Mouse (Mus musculus): ENCODE results near the gene Camkk2. TPM values are rescaled to one million over a fixed set of nuclear protein-coding genes. Genes with fewer than 3 reads are reported as not detected.

Camkk2 gene
- polyA plus RNA-seq, 1 experiment from 2014 or later = 57.2 TPM

GRCm38 (mm10) chr5:122805503-122805902 lies 26.3 kb upstream of the Camkk2 start:
- Histone ChIP-seq H3K4me1 (replicated peaks; ENCODE audit: control insufficient read depth, insufficient read depth, low read length) (no peaks in the 10 kb centered on the region), H3K36me3 (replicated peaks; ENCODE audit: control insufficient read depth, insufficient read depth) (peaks cover 100% of the 10 kb centered on the region), H3K9ac (no peak overlapping the region), H3K9me3 (ENCODE audit: control insufficient read depth, low read length) (no peaks in the 10 kb centered on the region), H3K27me3 (ENCODE audit: control insufficient read depth, insufficient read depth, low read length) (no peaks in the 10 kb centered on the region), H3K4me2 (replicated peaks) (no peak overlapping the region), H3K27ac (no peak overlapping the region), H3K4me3 (replicated peaks; ENCODE audit: low read length) (no peak overlapping the region)
- DNase-seq (ENCODE audit: low spot score) (no peak), ATAC-seq (ENCODE audit: low FRiP score) (no peak)
- 64% methylated on average over 3 of the region's 3 CpGs for WGBS

- DNase-seq (ENCODE audit: low spot score) (no peak), ATAC-seq (ENCODE audit: low FRiP score) (no peak)
- H3K27me3 ChIP-seq (ENCODE audit: control insufficient read depth, insufficient read depth, low read length) = no peaks in the 10 kb centered on the region
- H3K36me3 ChIP-seq (replicated peaks; ENCODE audit: control insufficient read depth, insufficient read depth) = peaks cover 100% of the 10 kb centered on the region
- H3K9ac ChIP-seq = no peak overlapping the region
- H3K4me3 ChIP-seq (replicated peaks; ENCODE audit: low read length) = no peak overlapping the region
- peaks cover 6% of the 10 kb centered on the region; the same call in 1 of the 2 replicates for H3K4me1 ChIP-seq (replicated peaks; ENCODE audit: control insufficient read depth, insufficient read depth, low read length)
- H3K27ac ChIP-seq = no peak overlapping the region
- H3K4me2 ChIP-seq (replicated peaks) = no peak overlapping the region
- 63% methylated on average over 9 of the region's 9 CpGs for WGBS
- H3K9me3 ChIP-seq (ENCODE audit: control insufficient read depth, low read length) = no peaks in the 10 kb centered on the region
Observed at GRCm38 (mm10) chr5:122802706-122803105, 23.5 kb upstream of the Camkk2 start.

GRCm38 (mm10) chr5:122801684-122802083 lies 22.5 kb upstream of the Camkk2 start:
- DNase-seq (ENCODE audit: low spot score) (no peak), ATAC-seq (ENCODE audit: low FRiP score) (no peak)
- no peaks in the 10 kb centered on the region for H3K9me3 ChIP-seq (ENCODE audit: control insufficient read depth, low read length)
- H3K27ac ChIP-seq = no peak overlapping the region
- H3K4me2 ChIP-seq (replicated peaks) = no peak overlapping the region
- H3K4me1 ChIP-seq (replicated peaks; ENCODE audit: control insufficient read depth, insufficient read depth, low read length) = peaks cover 6% of the 10 kb centered on the region; the same call in 1 of the 2 replicates
- H3K36me3 ChIP-seq (replicated peaks; ENCODE audit: control insufficient read depth, insufficient read depth) = peaks cover 98% of the 10 kb centered on the region
- H3K4me3 ChIP-seq (replicated peaks; ENCODE audit: low read length) = no peak overlapping the region
- 98% methylated on average over 8 of the region's 8 CpGs for WGBS
- no peaks in the 10 kb centered on the region for H3K27me3 ChIP-seq (ENCODE audit: control insufficient read depth, insufficient read depth, low read length)
- H3K9ac ChIP-seq = no peak overlapping the region

- Histone ChIP-seq H3K4me3 (replicated peaks; ENCODE audit: low read length) (no peak overlapping the region), H3K36me3 (replicated peaks; ENCODE audit: control insufficient read depth, insufficient read depth) (peaks cover 98% of the 10 kb centered on the region), H3K9me3 (ENCODE audit: control insufficient read depth, low read length) (no peaks in the 10 kb centered on the region), H3K27ac (peak overlapping the region; percentile 20; the same call in 1 of the 2 replicates), H3K4me2 (replicated peaks) (no peak overlapping the region), H3K9ac (no peak overlapping the region), H3K4me1 (replicated peaks; ENCODE audit: control insufficient read depth, insufficient read depth, low read length) (peaks cover 6% of the 10 kb centered on the region; the same call in 1 of the 2 replicates), H3K27me3 (ENCODE audit: control insufficient read depth, insufficient read depth, low read length) (no peaks in the 10 kb centered on the region)
- no peak for ATAC-seq (ENCODE audit: low FRiP score)
- no peak for DNase-seq (ENCODE audit: low spot score)
- 75% methylated on average over 13 of the region's 13 CpGs for WGBS
Observed at GRCm38 (mm10) chr5:122800345-122801010, 21.3 kb upstream of the Camkk2 start.

GRCm38 (mm10) chr5:122799379-122800344 lies 20.5 kb upstream of the Camkk2 start:
- Histone ChIP-seq H3K9me3 (ENCODE audit: control insufficient read depth, low read length) (no peaks in the 10 kb centered on the region), H3K27me3 (ENCODE audit: control insufficient read depth, insufficient read depth, low read length) (no peaks in the 10 kb centered on the region), H3K4me3 (replicated peaks; ENCODE audit: low read length) (no peak overlapping the region), H3K36me3 (replicated peaks; ENCODE audit: control insufficient read depth, insufficient read depth) (peaks cover 98% of the 10 kb centered on the region), H3K4me1 (replicated peaks; ENCODE audit: control insufficient read depth, insufficient read depth, low read length) (peaks cover 6% of the 10 kb centered on the region; the same call in 1 of the 2 replicates), H3K4me2 (replicated peaks) (no peak overlapping the region), H3K9ac (no peak overlapping the region), H3K27ac (peak overlapping the region; percentile 20)
- peak; percentile 64; the same call in 1 of the 2 replicates for ATAC-seq (ENCODE audit: low FRiP score)
- WGBS = 66% methylated on average over 17 of the region's 17 CpGs
- no peak for DNase-seq (ENCODE audit: low spot score)

- Histone ChIP-seq H3K27ac (peak overlapping the region; percentile 20), H3K4me1 (replicated peaks; ENCODE audit: control insufficient read depth, insufficient read depth, low read length) (peaks cover 6% of the 10 kb centered on the region; the same call in 1 of the 2 replicates), H3K9me3 (ENCODE audit: control insufficient read depth, low read length) (no peaks in the 10 kb centered on the region), H3K27me3 (ENCODE audit: control insufficient read depth, insufficient read depth, low read length) (no peaks in the 10 kb centered on the region), H3K4me3 (replicated peaks; ENCODE audit: low read length) (no peak overlapping the region), H3K9ac (no peak overlapping the region), H3K4me2 (replicated peaks) (no peak overlapping the region), H3K36me3 (replicated peaks; ENCODE audit: control insufficient read depth, insufficient read depth) (peaks cover 98% of the 10 kb centered on the region)
- 58% methylated on average over 17 of the region's 17 CpGs for WGBS
- ATAC-seq (ENCODE audit: low FRiP score) = peak; percentile 65; the same call in 1 of the 2 replicates
- DNase-seq (ENCODE audit: low spot score) = peak; percentile 74
Observed at GRCm38 (mm10) chr5:122798557-122799378, 19.6 kb upstream of the Camkk2 start.

- DNase-seq (ENCODE audit: low spot score) (no peak), ATAC-seq (ENCODE audit: low FRiP score) (no peak)
- no peaks in the 10 kb centered on the region for H3K27me3 ChIP-seq (ENCODE audit: control insufficient read depth, insufficient read depth, low read length)
- H3K4me2 ChIP-seq (replicated peaks) = no peak overlapping the region
- WGBS = 94% methylated on average over 3 of the region's 3 CpGs
- H3K4me3 ChIP-seq (replicated peaks; ENCODE audit: low read length) = no peak overlapping the region
- H3K36me3 ChIP-seq (replicated peaks; ENCODE audit: control insufficient read depth, insufficient read depth) = peaks cover 98% of the 10 kb centered on the region
- H3K4me1 ChIP-seq (replicated peaks; ENCODE audit: control insufficient read depth, insufficient read depth, low read length) = peaks cover 6% of the 10 kb centered on the region; the same call in 1 of the 2 replicates
- no peak overlapping the region for H3K9ac ChIP-seq
- H3K27ac ChIP-seq = peak overlapping the region; percentile 20; the same call in 1 of the 2 replicates
- H3K9me3 ChIP-seq (ENCODE audit: control insufficient read depth, low read length) = no peaks in the 10 kb centered on the region
Observed at GRCm38 (mm10) chr5:122797866-122798265, 18.7 kb upstream of the Camkk2 start.

GRCm38 (mm10) chr5:122788696-122789095 lies 9.5 kb upstream of the Camkk2 start:
- H3K27ac ChIP-seq = no peak overlapping the region
- no peaks in the 10 kb centered on the region for H3K4me1 ChIP-seq (replicated peaks; ENCODE audit: control insufficient read depth, insufficient read depth, low read length)
- H3K4me3 ChIP-seq (replicated peaks; ENCODE audit: low read length) = no peak overlapping the region
- no peaks in the 10 kb centered on the region for H3K27me3 ChIP-seq (ENCODE audit: control insufficient read depth, insufficient read depth, low read length)
- no peak overlapping the region for H3K4me2 ChIP-seq (replicated peaks)
- DNase-seq (ENCODE audit: low spot score) (no peak), ATAC-seq (ENCODE audit: low FRiP score) (no peak)
- H3K36me3 ChIP-seq (replicated peaks; ENCODE audit: control insufficient read depth, insufficient read depth) = peaks cover 82% of the 10 kb centered on the region
- no peak overlapping the region for H3K9ac ChIP-seq
- no peaks in the 10 kb centered on the region for H3K9me3 ChIP-seq (ENCODE audit: control insufficient read depth, low read length)
- WGBS = 92% methylated on average over 2 of the region's 2 CpGs
